Mouse (Mus musculus) heart, postnatal 25 days (tissue): ENCODE data around the gene Ccdc91. TPM values are rescaled to one million over a fixed set of nuclear protein-coding genes. Genes with fewer than 3 reads are reported as not detected.

Experiments used
- DNase-seq: peaks from one replicate; pipeline ENCODE4 v3.0.0; 2022; ENCODE audit warnings: low spot score
- intact Hi-C: fragments of 180-260 bp; cut with DNase I; formaldehyde crosslinking; loops from one replicate; pipeline ENCODE4 v1.15.1; 2025
- total RNA-seq, 2 experiments: library from RNA; stranded (reverse); gene quantifications; 2 replicates each; pipeline ENCODE4 v1.2.3; 2021

Ccdc91 gene
- total RNA-seq, 2 experiments from 2014 or later = 24.9 to 26.6 TPM

GRCm38 (mm10) chr6:147672481-147672880 lies 196.9 kb downstream of the Ccdc91 start:
- no peak for DNase-seq
- intact Hi-C loops = no loop called here

- intact Hi-C loops = no loop called here
- no peak for DNase-seq
Measured at GRCm38 (mm10) chr6:147675022-147675733, 199.6 kb downstream of the Ccdc91 start.

- DNase-seq = no peak
- intact Hi-C loops = no loop called here
Measured at GRCm38 (mm10) chr6:147676214-147676613, 200.6 kb downstream of the Ccdc91 start.

Other genes starting within 250 kb of the Ccdc91 start
- gene Pthlh, start 211.6 kb upstream of the Ccdc91 start, total RNA-seq = 1 to 10 TPM; 1.2 to 1.4 TPM